Mouse (Mus musculus): ENCODE measurements around the gene Slco1a4.
"Not testable (repeated sequence)": the region's sequence is repeated elsewhere in the genome, so short reads cannot be mapped to it uniquely, and the experiment has no call there.

The Slco1a4 gene

DNA sequence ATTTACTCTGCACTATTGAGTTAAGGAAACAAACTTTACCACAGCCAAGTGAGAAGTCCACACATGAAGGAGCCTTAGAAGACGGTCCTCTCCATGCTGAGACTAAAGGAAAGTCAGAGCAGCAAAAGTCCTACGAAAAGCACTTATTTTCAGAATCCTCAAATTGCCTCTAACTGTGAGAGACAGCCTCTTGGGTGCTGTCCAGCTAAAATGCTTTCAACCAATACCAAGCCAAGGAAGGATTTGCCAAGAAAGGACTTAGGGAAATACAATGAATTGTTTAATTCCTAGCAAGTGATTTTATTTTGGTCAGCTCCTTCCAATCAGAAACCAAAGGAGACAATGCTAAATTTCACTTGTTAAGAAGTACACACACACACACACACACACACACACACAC lies at the start of gene Slco1a4:
Slco1a4 (minus strand) TSS at position 115 of the 400 bp plus-strand sequence.
- ATAC-seq (ENCODE audit: insufficient number of reproducible peaks, low FRiP score, low TSS enrichment) = no peak

DNA sequence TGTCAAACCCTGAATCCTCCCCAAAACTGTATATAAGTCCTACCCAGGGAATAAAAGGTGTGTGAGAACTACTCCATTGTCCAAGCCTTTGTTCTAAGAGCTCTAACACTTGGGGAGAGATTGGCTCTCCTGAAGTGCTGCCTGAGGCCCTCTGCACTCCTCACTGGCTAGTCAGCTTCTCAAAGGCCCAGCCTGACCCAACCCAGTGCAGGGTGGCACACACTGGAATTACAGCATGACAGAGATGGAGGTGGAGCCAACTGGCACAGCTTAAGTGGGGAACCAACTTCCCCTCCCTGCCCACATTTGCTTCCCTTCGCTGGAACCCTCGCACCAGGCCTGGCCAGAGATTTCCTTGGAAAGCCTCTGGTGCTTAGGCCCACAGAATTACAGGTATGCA lies 42.2 kb upstream of the Slco1a4 start:
- no peak; the same call in 1 of the 2 replicates for ATAC-seq (ENCODE audit: insufficient number of reproducible peaks, low FRiP score, low TSS enrichment)

DNA sequence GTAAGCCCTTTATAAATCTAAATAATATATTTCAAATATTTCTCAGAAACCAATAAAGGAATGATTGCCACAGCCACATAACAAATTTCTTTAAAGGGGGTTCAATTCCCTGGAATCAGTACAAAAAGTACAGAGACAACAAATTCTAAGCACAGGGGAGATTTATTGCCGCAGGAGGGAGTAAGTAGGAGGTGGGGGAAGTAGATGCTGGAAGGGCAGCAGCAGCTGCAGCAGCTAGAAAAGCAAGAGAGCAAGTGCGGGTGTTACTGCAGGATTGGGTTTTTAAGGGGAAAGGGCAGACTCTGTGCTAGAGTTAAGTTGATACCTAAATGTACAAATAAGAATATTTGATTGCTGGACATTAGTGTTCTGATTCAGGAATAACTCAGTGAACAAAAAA lies 33.7 kb upstream of the Slco1a4 start:
- no peak for ATAC-seq (ENCODE audit: insufficient number of reproducible peaks, low FRiP score, low TSS enrichment)

DNA sequence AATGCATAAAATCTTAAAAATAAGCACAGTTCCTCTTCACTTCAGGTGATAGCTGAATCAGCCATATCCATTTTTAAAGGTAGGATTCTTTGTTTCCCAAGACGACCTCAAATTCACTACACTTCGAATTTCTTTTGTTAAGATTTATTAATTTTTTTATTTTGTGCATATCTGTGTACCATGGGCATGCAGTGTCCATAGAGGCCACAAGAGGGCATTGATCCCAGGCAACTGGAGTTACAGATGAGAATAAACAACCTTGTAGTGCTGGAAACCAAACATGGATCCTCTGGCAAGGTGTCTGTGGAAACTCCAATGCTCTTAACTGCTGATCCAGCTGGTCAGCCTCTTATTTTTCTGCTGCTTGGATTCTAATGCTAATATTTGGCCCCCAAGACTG lies 32.2 kb upstream of the Slco1a4 start:
- ATAC-seq (ENCODE audit: insufficient number of reproducible peaks, low FRiP score, low TSS enrichment) = no peak

DNA sequence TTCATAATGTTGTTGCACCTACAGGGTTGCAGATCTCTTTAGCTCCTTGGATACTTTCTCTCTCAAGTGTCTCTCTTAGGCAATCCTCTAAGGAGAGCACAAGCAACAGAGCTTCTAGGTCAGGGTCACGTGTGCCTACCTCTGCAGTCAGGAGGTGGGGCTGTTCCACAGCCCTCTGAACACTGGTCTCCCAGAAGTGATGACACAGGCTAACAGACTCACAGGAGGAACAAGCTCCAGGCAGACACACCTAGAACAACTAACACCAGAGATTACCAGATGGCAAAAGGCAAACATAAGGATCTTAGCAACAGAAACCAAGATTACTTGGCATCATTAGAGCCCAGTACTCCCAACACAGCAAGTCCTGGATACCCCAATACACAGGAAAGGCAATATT lies 26.6 kb upstream of the Slco1a4 start:
- no peak for ATAC-seq (ENCODE audit: insufficient number of reproducible peaks, low FRiP score, low TSS enrichment)

DNA sequence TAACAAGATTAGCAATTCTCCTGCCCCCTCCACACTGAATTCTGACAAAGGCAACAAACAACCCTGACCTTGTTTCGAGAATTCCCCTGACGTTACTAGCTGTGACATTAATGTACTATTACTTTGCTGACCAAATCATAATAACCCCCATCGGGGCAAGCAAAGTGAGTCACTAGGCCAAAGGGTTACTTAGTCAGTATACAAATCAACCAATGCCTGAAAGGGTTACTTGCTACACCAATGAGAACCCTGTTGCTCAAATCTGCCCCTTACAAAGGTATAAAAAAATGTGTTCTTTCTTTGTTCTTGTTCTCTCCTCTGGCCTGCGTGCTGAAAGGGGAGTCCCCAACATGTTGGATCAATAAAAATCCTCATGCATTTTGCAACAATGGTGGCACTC lies 19.7 kb upstream of the Slco1a4 start:
- ATAC-seq (ENCODE audit: insufficient number of reproducible peaks, low FRiP score, low TSS enrichment) = not testable (repeated sequence)

DNA sequence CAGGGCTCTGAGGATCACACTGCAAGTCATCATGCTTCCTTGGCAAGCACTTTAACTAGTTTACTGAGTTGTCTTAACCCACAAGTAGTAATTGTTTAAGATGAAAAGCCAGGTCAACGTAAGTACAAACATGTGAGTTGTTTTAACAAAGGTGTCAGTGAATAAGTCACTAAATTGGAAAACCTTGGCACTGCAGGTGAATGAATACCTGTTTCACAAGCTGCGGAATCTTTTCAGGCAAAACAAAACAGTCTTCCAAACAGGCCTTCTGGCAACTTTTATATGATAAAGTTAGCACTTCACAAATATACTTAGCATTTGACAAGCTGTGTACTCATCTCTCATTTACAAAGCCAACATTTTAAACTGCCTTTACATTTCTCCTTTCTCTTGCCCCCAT lies 15.7 kb upstream of the Slco1a4 start:
- no peak for ATAC-seq (ENCODE audit: insufficient number of reproducible peaks, low FRiP score, low TSS enrichment)

GRCm38 (mm10) chr6:141868735-141869134 lies 12.7 kb upstream of the Slco1a4 start:
- no peak for ATAC-seq (ENCODE audit: insufficient number of reproducible peaks, low FRiP score, low TSS enrichment)

- ATAC-seq (ENCODE audit: insufficient number of reproducible peaks, low FRiP score, low TSS enrichment) = no peak
Measured at GRCm38 (mm10) chr6:141866026-141866425, 10.0 kb upstream of the Slco1a4 start.

GRCm38 (mm10) chr6:141857735-141858531 lies 1.9 kb upstream of the Slco1a4 start:
- ATAC-seq (ENCODE audit: insufficient number of reproducible peaks, low FRiP score, low TSS enrichment) = no peak

DNA sequence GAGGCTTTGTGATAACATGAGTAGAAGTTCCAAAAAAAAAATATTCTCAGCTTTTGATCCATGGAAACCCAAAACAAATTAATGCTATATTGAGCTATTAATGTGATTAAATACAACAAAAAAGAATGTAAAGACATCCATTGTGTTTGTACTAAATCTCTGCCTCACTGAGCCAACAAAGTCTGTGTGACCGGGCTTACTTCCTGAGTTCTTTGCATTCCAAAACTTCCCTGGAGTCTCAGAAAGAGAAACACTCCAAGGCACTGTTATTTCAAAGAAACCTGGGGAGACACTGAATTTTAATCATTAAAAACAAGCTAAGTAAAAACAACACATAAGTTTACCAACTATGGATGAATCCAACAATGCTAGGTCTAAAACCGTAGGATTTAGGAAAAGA lies 2.4 kb downstream of the Slco1a4 start:
- no peak for ATAC-seq (ENCODE audit: insufficient number of reproducible peaks, low FRiP score, low TSS enrichment)

DNA sequence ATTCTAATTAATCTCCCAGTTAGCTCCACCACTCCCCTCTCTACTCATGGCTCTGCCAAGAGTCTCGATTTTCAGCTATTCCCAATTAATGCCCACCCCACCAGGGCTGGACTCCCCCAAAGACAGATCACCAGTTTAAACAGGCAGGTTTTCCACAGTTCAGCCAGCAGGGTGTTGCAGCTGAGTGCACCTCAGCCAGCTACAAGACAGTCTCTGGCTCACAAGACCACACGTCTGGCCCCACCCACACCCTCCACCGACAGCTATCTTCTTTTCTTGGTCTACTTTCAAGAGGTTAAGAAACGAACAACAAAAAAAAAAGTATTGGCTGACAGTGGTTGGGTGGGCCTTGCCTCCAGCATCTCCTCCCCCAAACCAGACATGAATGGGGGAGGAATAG lies 6.9 kb downstream of the Slco1a4 start:
- no peak for ATAC-seq (ENCODE audit: insufficient number of reproducible peaks, low FRiP score, low TSS enrichment)

DNA sequence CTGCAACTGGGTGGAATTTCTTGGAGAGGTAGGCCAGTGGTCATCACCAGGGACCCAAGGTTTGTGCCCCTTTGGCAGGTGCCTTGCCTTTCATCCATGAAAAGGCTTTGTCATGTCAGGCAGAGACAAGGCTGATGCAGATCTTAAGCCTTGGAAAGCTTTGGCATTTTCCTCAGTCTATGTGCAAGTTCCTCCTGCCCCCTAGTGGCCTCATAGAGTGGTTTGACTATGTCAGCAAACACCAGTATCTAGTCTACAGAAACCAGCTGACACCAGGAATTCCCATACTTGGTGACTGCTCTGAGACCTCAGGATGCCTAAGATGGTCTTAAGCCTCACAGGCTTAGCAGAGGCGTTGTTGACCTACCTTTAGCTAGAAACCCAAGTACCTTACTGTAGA lies 58.2 kb downstream of the Slco1a4 start:
- ATAC-seq (ENCODE audit: insufficient number of reproducible peaks, low FRiP score, low TSS enrichment) = no peak; the same call in 1 of the 2 replicates

GRCm38 (mm10) chr6:141774476-141774875 lies 81.5 kb downstream of the Slco1a4 start:
- no peak for ATAC-seq (ENCODE audit: insufficient number of reproducible peaks, low FRiP score, low TSS enrichment)

DNA sequence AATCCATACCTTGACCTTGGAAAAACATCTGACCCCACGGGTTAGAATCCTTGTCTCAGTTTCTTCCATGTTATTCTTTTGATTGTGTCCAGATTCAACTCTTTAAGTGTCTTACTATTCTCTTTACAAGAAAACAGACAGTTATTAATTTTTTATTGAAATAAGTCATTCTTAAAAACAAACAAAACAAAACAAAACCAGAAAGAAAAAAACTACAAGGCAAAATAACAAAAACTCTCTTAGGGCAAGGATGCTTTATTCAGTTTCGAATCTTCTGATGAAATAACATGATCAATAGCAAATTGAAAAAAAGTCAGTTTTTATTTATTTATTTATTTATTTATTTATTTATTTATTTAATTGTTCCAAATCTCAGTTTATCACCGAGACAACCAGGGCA lies 82.3 kb downstream of the Slco1a4 start, which contains the start of gene Gm5724:
Gm5724 (minus strand) TSS at position 101 of the 400 bp plus-strand sequence.
- ATAC-seq (ENCODE audit: insufficient number of reproducible peaks, low FRiP score, low TSS enrichment) = no peak

Measured in cerebellum, adult (tissue).